Mouse (Mus musculus) lung, embryonic 15.5 days (tissue): ENCODE data around the gene Atp6v1d. TPM values are rescaled to one million over a fixed set of nuclear protein-coding genes. Genes with fewer than 3 reads are reported as not detected.

Source experiments
- ATAC-seq: fragments of 200-750 bp; cut with Nextera tagmentation; 2 replicates; pipeline ENCODE4 v1.8.0; 2017; ENCODE audit warnings: moderate number of reproducible peaks, borderline replicate concordance; ENCODE audit not compliant: low FRiP score, low TSS enrichment; ENCODE audit errors: extremely low read depth
- H3K27ac ChIP-seq: fragments of 300-500 bp; sonication (generic); 2 replicates; pipeline ENCODE4 v1.5.1; 2015; ENCODE audit warnings: moderate library complexity, mild to moderate bottlenecking, inconsistent platforms
- H3K27me3 ChIP-seq: fragments of 300-500 bp; sonication (generic); 2 replicates; pipeline ENCODE4 v1.6.1; 2015; ENCODE audit warnings: inconsistent platforms
- H3K36me3 ChIP-seq: fragments of 300-500 bp; sonication (generic); 2 replicates; pipeline ENCODE4 v1.6.1; 2015; ENCODE audit warnings: inconsistent platforms
- H3K4me1 ChIP-seq: fragments of 300-500 bp; sonication (generic); 2 replicates; pipeline ENCODE4 v1.6.1; 2015; ENCODE audit warnings: inconsistent platforms
- H3K4me2 ChIP-seq: fragments of 300-500 bp; sonication (generic); 2 replicates; pipeline ENCODE4 v1.6.1; 2015; ENCODE audit warnings: inconsistent platforms, mild to moderate bottlenecking, moderate library complexity
- H3K4me3 ChIP-seq: fragments of 300-500 bp; sonication (generic); 2 replicates; pipeline ENCODE4 v1.5.1; 2015; ENCODE audit warnings: mild to moderate bottlenecking, inconsistent platforms
- H3K9ac ChIP-seq: fragments of 300-500 bp; sonication (generic); 2 replicates; pipeline ENCODE4 v1.6.1; 2015; ENCODE audit warnings: inconsistent platforms
- H3K9me3 ChIP-seq: fragments of 300-500 bp; sonication (generic); 2 replicates; pipeline ENCODE4 v1.6.1; 2016; ENCODE audit warnings: inconsistent platforms
- WGBS: fragments of 180-500 bp; shearing (Covaris S2); methylation state at CpG from one replicate; pipeline ENCODE4 v1.1.7; 2015; 5-methylcytosine and 5-hydroxymethylcytosine counted together
- polyA plus RNA-seq: library from polyadenylated mRNA; unstranded; fragments of >200 nt; fragmentation: Nextera tagmentation; extraction: Ambion mirVana; gene quantifications from 2 replicates; pipeline ENCODE4 v1.2.1, GENCODE M21; 2015

Atp6v1d gene
- polyA plus RNA-seq, 1 experiment from 2014 or later, result 56.1 TPM

DNA sequence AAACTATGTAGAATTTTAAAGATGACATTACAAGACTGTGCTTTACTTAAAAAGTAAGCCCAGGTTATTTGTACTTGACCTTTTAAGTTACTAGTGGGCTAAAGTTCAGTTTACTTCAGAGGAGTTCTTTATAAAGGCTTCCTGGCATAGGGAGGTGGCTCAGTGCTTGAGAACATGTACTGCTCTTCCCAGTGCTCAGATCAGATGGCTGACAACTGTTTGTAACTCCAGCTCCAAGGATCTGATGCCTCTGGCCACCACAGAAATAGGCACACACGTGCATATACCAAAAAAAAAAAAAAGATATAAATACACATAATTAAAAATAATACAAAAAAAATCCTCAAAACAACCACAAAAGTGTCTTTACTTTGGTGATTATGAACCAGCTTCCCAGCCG lies 70.6 kb downstream of the Atp6v1d start:
- H3K27ac ChIP-seq, result no peak overlapping the region
- peaks cover 3% of the 10 kb centered on the region; the same call in 1 of the 2 replicates for H3K4me1 ChIP-seq
- H3K9ac ChIP-seq, result no peak overlapping the region
- H3K4me2 ChIP-seq, result no peak overlapping the region
- no peak overlapping the region for H3K4me3 ChIP-seq
- no peak for ATAC-seq
- no peaks in the 10 kb centered on the region for H3K27me3 ChIP-seq
- no peaks in the 10 kb centered on the region for H3K9me3 ChIP-seq
- 30% methylated on average over 2 of the region's 2 CpGs for WGBS
- H3K36me3 ChIP-seq, result no peaks in the 10 kb centered on the region

Other genes with a start within 250 kb of the Atp6v1d start
- gene Fam71d, start 170.1 kb downstream of the Atp6v1d start, polyA plus RNA-seq, result not detected in 2 replicates
- gene Mpp5, start 112.7 kb downstream of the Atp6v1d start, polyA plus RNA-seq, result 21.8 and 26.1 TPM in 2 replicates
- gene Eif2s1, start 181 bp upstream of the Atp6v1d start, polyA plus RNA-seq, result 219 and 226 TPM in 2 replicates
- 6.0 and 7.1 TPM in 2 replicates for gene Plek2, start 45.3 kb upstream of the Atp6v1d start, polyA plus RNA-seq
- gene Tmem229b, start 146.0 kb upstream of the Atp6v1d start, polyA plus RNA-seq, result 5.4 and 7.3 TPM in 2 replicates
- 3.3 and 3.4 TPM in 2 replicates for gene Plekhh1, start 167.5 kb upstream of the Atp6v1d start, polyA plus RNA-seq
- 23.9 and 28.6 TPM in 2 replicates for gene Pigh, start 228.0 kb upstream of the Atp6v1d start, polyA plus RNA-seq